Mouse (Mus musculus): Measurements from ENCODE around the gene Afg1l. TPM values are rescaled to one million over a fixed set of nuclear protein-coding genes. Genes with fewer than 3 reads are reported as not detected.

Afg1l gene
- polyA plus RNA-seq, 1 experiment = 1.5 TPM

- TF ChIP-seq POLR2A (IDR thresholded peaks at IDR 0.05; ENCODE audit: control insufficient read depth, low read depth, low read length) (no peak), CTCF (IDR thresholded peaks at IDR 0.05; ENCODE audit: control insufficient read depth, insufficient read depth, insufficient replicate concordance, low read depth, low read length) (peak; percentile 75)
- H3K4me1 ChIP-seq (ENCODE audit: control insufficient read depth, insufficient read depth, low read length) = peaks cover 18% of the 10 kb centered on the region
- no peaks in the 10 kb centered on the region for H3K36me3 ChIP-seq (ENCODE audit: control insufficient read depth, insufficient read depth, low read length)
- no peaks in the 10 kb centered on the region for H3K27me3 ChIP-seq (ENCODE audit: control insufficient read depth, insufficient read depth, low read length)
- peak overlapping the region; percentile 45 for H3K4me3 ChIP-seq (ENCODE audit: control insufficient read depth, low read depth, low read length)
- H3K27ac ChIP-seq (ENCODE audit: control insufficient read depth, insufficient read depth, low read depth, low read length) = no peak overlapping the region
These were observed 170.2 kb downstream of the Afg1l start for GRCm38 (mm10) chr10:42307980-42308686.

- H3K4me1 ChIP-seq (ENCODE audit: control insufficient read depth, insufficient read depth, low read length) = peaks cover 15% of the 10 kb centered on the region
- TF ChIP-seq POLR2A (IDR thresholded peaks at IDR 0.05; ENCODE audit: control insufficient read depth, low read depth, low read length) (no peak), CTCF (IDR thresholded peaks at IDR 0.05; ENCODE audit: control insufficient read depth, insufficient read depth, insufficient replicate concordance, low read depth, low read length) (no peak)
- no peaks in the 10 kb centered on the region for H3K36me3 ChIP-seq (ENCODE audit: control insufficient read depth, insufficient read depth, low read length)
- no peak overlapping the region for H3K4me3 ChIP-seq (ENCODE audit: control insufficient read depth, low read depth, low read length)
- H3K27me3 ChIP-seq (ENCODE audit: control insufficient read depth, insufficient read depth, low read length) = no peaks in the 10 kb centered on the region
- no peak overlapping the region for H3K27ac ChIP-seq (ENCODE audit: control insufficient read depth, insufficient read depth, low read depth, low read length)
These were observed 171.9 kb downstream of the Afg1l start for GRCm38 (mm10) chr10:42306422-42306821.

DNA sequence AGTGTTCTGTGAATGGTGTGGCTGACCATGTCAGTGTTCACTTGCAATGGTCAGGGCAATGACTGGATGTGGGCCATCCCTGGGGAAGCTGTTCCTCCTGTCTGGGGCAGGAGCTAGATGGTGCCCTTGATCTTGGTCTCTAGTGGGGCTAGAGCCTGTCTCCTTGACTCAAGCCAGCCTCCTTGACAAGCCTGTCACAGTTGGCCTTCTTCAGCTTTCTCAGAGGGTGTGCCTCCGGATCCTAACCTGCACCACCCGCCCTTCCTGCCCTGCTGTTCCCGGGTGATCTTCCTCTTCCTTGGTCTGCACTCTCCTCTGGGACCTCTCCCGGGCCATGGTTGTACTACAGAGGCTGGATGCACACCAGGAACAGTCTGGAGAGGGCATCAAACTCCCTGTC, 177.6 kb downstream of the Afg1l start:
- H3K4me1 ChIP-seq (ENCODE audit: control insufficient read depth, insufficient read depth, low read length) = no peaks in the 10 kb centered on the region
- H3K27me3 ChIP-seq (ENCODE audit: control insufficient read depth, insufficient read depth, low read length) = no peaks in the 10 kb centered on the region
- H3K4me3 ChIP-seq (ENCODE audit: control insufficient read depth, low read depth, low read length) = no peak overlapping the region
- TF ChIP-seq CTCF (IDR thresholded peaks at IDR 0.05; ENCODE audit: control insufficient read depth, insufficient read depth, insufficient replicate concordance, low read depth, low read length) = no peak
- TF ChIP-seq POLR2A (IDR thresholded peaks at IDR 0.05; ENCODE audit: control insufficient read depth, low read depth, low read length) = no peak
- no peaks in the 10 kb centered on the region for H3K36me3 ChIP-seq (ENCODE audit: control insufficient read depth, insufficient read depth, low read length)
- H3K27ac ChIP-seq (ENCODE audit: control insufficient read depth, insufficient read depth, low read depth, low read length) = no peak overlapping the region

GRCm38 (mm10) chr10:42299967-42300366, 178.4 kb downstream of the Afg1l start:
- Histone ChIP-seq H3K4me1 (ENCODE audit: control insufficient read depth, insufficient read depth, low read length) (no peaks in the 10 kb centered on the region), H3K4me3 (ENCODE audit: control insufficient read depth, low read depth, low read length) (no peak overlapping the region), H3K27ac (ENCODE audit: control insufficient read depth, insufficient read depth, low read depth, low read length) (peak overlapping the region; percentile 46), H3K36me3 (ENCODE audit: control insufficient read depth, insufficient read depth, low read length) (no peaks in the 10 kb centered on the region), H3K27me3 (ENCODE audit: control insufficient read depth, insufficient read depth, low read length) (no peaks in the 10 kb centered on the region)
- TF ChIP-seq POLR2A (IDR thresholded peaks at IDR 0.05; ENCODE audit: control insufficient read depth, low read depth, low read length) (no peak), CTCF (IDR thresholded peaks at IDR 0.05; ENCODE audit: control insufficient read depth, insufficient read depth, insufficient replicate concordance, low read depth, low read length) (no peak)

DNA sequence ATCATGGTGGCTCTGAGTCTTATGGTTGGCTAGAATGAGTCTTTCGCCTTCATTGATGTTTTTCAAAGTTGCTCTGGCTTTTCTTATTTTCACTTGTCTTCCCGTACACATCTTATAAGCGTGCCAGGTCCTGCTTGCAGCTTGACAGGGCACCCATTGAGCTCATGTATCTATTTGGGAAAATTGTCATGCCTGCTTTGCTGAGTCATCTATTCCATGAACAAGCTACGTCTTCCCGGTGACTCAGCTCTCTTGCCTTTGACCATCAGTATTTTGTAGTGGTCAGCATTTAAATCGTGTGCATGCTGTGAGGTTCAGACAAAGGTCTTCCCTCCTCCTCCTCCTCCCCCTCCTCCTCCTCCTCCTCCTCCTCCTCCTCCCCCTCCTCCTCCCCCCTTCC, 178.9 kb downstream of the Afg1l start:
- no peak for TF ChIP-seq POLR2A (IDR thresholded peaks at IDR 0.05; ENCODE audit: control insufficient read depth, low read depth, low read length)
- TF ChIP-seq CTCF (IDR thresholded peaks at IDR 0.05; ENCODE audit: control insufficient read depth, insufficient read depth, insufficient replicate concordance, low read depth, low read length) = no peak
- Histone ChIP-seq H3K4me1 (ENCODE audit: control insufficient read depth, insufficient read depth, low read length) (no peaks in the 10 kb centered on the region), H3K36me3 (ENCODE audit: control insufficient read depth, insufficient read depth, low read length) (no peaks in the 10 kb centered on the region), H3K4me3 (ENCODE audit: control insufficient read depth, low read depth, low read length) (no peak overlapping the region), H3K27me3 (ENCODE audit: control insufficient read depth, insufficient read depth, low read length) (no peaks in the 10 kb centered on the region), H3K27ac (ENCODE audit: control insufficient read depth, insufficient read depth, low read depth, low read length) (no peak overlapping the region)

DNA sequence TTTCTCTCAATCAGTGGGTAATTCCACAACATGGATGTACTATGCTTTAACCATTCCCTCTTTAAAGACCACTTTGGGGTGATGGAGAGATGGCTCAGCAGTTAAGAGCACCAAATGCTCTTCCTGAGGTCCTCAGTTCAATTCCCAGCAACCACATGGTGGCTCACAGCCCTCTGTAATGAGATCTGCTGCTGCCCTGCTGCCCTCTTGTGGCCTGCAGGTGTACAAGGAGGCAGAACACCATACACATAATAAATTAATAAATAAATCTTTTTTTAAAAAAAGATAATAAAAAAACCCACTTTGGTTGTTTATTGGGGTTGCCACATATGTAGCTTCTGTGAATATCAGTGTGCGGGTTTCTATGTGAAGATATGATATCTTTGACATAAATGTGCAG, 180.4 kb downstream of the Afg1l start:
- no peaks in the 10 kb centered on the region for H3K27me3 ChIP-seq (ENCODE audit: control insufficient read depth, insufficient read depth, low read length)
- no peak overlapping the region for H3K27ac ChIP-seq (ENCODE audit: control insufficient read depth, insufficient read depth, low read depth, low read length)
- no peaks in the 10 kb centered on the region for H3K36me3 ChIP-seq (ENCODE audit: control insufficient read depth, insufficient read depth, low read length)
- H3K4me3 ChIP-seq (ENCODE audit: control insufficient read depth, low read depth, low read length) = no peak overlapping the region
- no peaks in the 10 kb centered on the region for H3K4me1 ChIP-seq (ENCODE audit: control insufficient read depth, insufficient read depth, low read length)
- TF ChIP-seq CTCF (IDR thresholded peaks at IDR 0.05; ENCODE audit: control insufficient read depth, insufficient read depth, insufficient replicate concordance, low read depth, low read length) (no peak), POLR2A (IDR thresholded peaks at IDR 0.05; ENCODE audit: control insufficient read depth, low read depth, low read length) (no peak)

DNA sequence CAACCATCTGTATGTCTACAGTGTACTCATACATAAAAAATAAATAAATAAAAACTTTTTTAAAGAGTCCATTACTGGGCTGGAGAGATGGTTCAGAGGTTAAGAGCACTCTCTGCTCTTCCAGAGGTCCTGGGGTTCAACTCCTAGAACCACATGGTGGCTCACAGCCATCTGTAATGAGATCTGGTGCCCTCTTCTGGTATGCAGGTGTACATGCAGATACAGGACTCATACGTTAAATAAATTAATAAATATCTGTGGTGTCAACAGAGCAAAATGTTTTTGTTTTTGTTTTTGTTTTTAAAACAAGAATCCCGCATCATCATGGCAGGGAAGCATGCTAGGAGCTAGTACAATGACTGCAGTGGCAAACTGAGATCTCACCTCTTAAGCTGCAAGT, 181.3 kb downstream of the Afg1l start:
- H3K27me3 ChIP-seq (ENCODE audit: control insufficient read depth, insufficient read depth, low read length) = no peaks in the 10 kb centered on the region
- no peak for TF ChIP-seq CTCF (IDR thresholded peaks at IDR 0.05; ENCODE audit: control insufficient read depth, insufficient read depth, insufficient replicate concordance, low read depth, low read length)
- no peak for TF ChIP-seq POLR2A (IDR thresholded peaks at IDR 0.05; ENCODE audit: control insufficient read depth, low read depth, low read length)
- no peaks in the 10 kb centered on the region for H3K36me3 ChIP-seq (ENCODE audit: control insufficient read depth, insufficient read depth, low read length)
- no peaks in the 10 kb centered on the region for H3K4me1 ChIP-seq (ENCODE audit: control insufficient read depth, insufficient read depth, low read length)
- H3K27ac ChIP-seq (ENCODE audit: control insufficient read depth, insufficient read depth, low read depth, low read length) = no peak overlapping the region
- no peak overlapping the region for H3K4me3 ChIP-seq (ENCODE audit: control insufficient read depth, low read depth, low read length)

Measured in testis, adult 2 months (tissue).